In the genomic region with DNA sequence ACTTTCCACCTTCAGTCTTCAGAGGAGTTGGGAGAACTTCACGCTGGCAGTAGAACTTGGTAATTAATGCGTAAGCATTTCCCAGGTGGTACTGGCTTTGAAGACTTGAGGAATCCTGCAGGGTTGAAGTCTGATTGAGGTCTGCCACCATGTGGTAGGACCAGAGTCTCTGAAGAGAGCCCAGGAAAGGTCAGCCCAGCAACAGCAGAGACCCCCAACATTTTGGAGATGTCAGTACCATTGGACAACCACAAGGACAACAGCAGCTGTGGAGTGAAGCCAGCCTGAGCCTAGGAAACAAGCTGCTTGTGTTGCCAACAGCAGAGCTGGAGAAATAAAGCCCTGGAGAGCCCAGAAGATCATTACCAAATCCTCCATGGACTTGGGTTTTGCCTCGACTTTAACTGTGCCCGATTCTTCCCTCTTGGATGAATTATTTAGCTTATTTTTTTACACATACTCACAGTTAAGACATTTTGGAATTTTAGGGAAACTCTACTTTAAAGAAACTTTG, we compare ENCODE assay signal across 10 mouse cellular contexts. TPM values are rescaled to one million over a fixed set of nuclear protein-coding genes. Genes with fewer than 3 reads are reported as not detected.
DNase-seq lines count a peak whose midpoint lies in the region; ATAC-seq lines count a peak whose summit lies in the region.
"Had no signal": no experiment of that assay in that cellular context is flagged by ENCODE, and none has a peak within 500 bp of the region (broad histone marks: within the 10 kb centered on the region; RNA-seq: fewer than 3 reads in every experiment).

No protein-coding gene starts in this region.

- H3K27me3 ChIP-seq in hindbrain, embryonic 16.5 days (replicated peaks; ENCODE audit: control insufficient read depth, insufficient read depth, low read length) = no peaks in the 10 kb centered on the region
- H3K27me3 ChIP-seq: heart, embryonic 13.5 days; megakaryocyte, embryonic 14.5 days had no signal

- ATAC-seq in hindbrain, embryonic 16.5 days = no peak

- no peaks in the 10 kb centered on the region; the same call in 1 of the 2 replicates for H3K4me1 ChIP-seq in hindbrain, embryonic 16.5 days (ENCODE audit: control insufficient read depth, insufficient read depth, low read depth, low read length)

- H3K27ac ChIP-seq in hindbrain, embryonic 16.5 days (ENCODE audit: low read depth, low read length) = no peak overlapping the region
- H3K27ac ChIP-seq: heart, embryonic 13.5 days had no signal

- H3K9ac ChIP-seq in hindbrain, embryonic 16.5 days (ENCODE audit: low read depth, low read length) = no peak overlapping the region
- H3K9ac ChIP-seq: heart, embryonic 13.5 days had no signal

- DNase-seq in embryo, embryonic 11 days = peak; percentile 1
- DNase-seq in embryo, embryonic 10 days (ENCODE audit: low spot score) = no peak
- DNase-seq in left cerebral cortex, postnatal 14 days (ENCODE audit: low spot score in 2 of 2) = peak; percentile 10 to 12
- DNase-seq in left cerebral cortex, adult 9 months (ENCODE audit: low spot score in 2 of 2) = no peak
- DNase-seq in adipocyte (ENCODE audit: low spot score) = peak; percentile 80
- peak; percentile 9 to 18 for DNase-seq in heart, postnatal 36 days
- DNase-seq in neural tube, embryonic 10.5 days (ENCODE audit: extremely low spot score, low spot score) = no peak

- no peak overlapping the region for H3K4me3 ChIP-seq in hindbrain, embryonic 16.5 days (ENCODE audit: low read length)
- H3K4me3 ChIP-seq: heart, embryonic 13.5 days; megakaryocyte, embryonic 14.5 days had no signal

- whole genome bisulfite sequencing in hindbrain, embryonic 16.5 days = 62% methylated on average over 4 of the region's 4 CpGs

- no peaks in the 10 kb centered on the region for H3K9me3 ChIP-seq in hindbrain, embryonic 16.5 days (ENCODE audit: control insufficient read depth, low read length)
- H3K9me3 ChIP-seq: heart, embryonic 13.5 days; megakaryocyte, embryonic 14.5 days had no signal

- no peak overlapping the region for H3K4me2 ChIP-seq in hindbrain, embryonic 16.5 days (ENCODE audit: low read length)
- H3K4me2 ChIP-seq: heart, embryonic 13.5 days had no signal

- intact Hi-C loops in left cerebral cortex, postnatal 14 days (cut with DNase I) = no loop called here
- intact Hi-C loops in heart, postnatal 36 days (cut with DNase I) = no loop called here

- no peaks in the 10 kb centered on the region for H3K36me3 ChIP-seq in hindbrain, embryonic 16.5 days (ENCODE audit: control insufficient read depth, insufficient read depth, low read length)

RNA-seq across cellular contexts. Expression of a gene that starts 27.4 kb away (rescaled TPM):
- total RNA-seq in left cerebral cortex, postnatal 14 days (2021) = 100 to 1,000 TPM; 105 to 110 TPM
- total RNA-seq in heart, postnatal 36 days (2021) = 10 to 100 TPM; 77.6 to 83.7 TPM
- 11.0 and 15.3 TPM in 2 replicates for polyA plus RNA-seq in hindbrain, embryonic 16.5 days (2015; fragmentation: Nextera tagmentation; extraction: Ambion mirVana)

Comparison
In these comparisons a context has a peak if more than half of its experiments do, and no peak if none do; other contexts are left out.
1. DNase-seq: peak in embryo, embryonic 11 days (single experiment), left cerebral cortex, postnatal 14 days (2 of 2), adipocyte (single experiment) and heart, postnatal 36 days (2 of 2); none in embryo, embryonic 10 days (single experiment), left cerebral cortex, adult 9 months (0 of 2) and neural tube, embryonic 10.5 days (single experiment).